Mouse (Mus musculus) naive thymus-derived CD4-positive, alpha-beta T cell, adult 2 months (primary cell): ENCODE measurements around the gene Morc3.
A peak's percentile ranks its signal among the peaks of the same experiment; 100 is the strongest.
"Not testable (repeated sequence)": the region's sequence is repeated elsewhere in the genome, so short reads cannot be mapped to it uniquely, and the experiment has no call there.

Experiments used
- DNase-seq: peaks from one replicate; pipeline ENCODE4 v3.0.0-alpha.2; 2011; ENCODE audit warnings: low read depth

Morc3 gene

DNA sequence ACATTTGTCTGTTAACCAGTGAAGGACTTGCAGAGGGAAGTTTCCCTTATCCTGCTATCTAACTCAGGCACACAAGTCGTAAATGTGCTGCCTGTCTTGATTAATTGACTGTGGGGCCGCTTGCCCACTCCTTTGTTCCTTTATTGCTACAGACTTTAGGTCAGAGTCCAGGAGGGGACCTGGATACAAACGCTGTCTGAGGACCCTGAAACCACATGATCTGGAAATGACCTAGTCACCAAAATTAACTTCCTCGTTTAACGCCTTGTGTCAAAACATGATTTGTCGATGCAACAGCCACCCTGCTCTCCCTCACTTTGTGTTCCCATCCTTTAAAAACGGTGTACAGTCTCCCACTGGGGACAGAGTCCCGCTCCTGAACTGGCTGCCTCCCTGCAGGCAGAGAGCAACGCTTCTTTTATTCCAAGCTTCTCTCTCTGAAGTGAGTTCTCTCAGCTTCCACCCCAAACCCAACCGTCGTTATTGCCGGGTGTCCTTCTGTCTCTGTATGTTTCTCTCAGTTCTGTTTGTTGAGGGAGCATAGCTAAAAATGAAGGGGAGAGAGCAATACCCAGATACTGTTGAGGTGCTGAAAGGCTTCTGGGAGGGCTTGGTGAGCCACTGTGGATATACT is 13.1 kb upstream of the Morc3 start:
- no peak for DNase-seq

DNA sequence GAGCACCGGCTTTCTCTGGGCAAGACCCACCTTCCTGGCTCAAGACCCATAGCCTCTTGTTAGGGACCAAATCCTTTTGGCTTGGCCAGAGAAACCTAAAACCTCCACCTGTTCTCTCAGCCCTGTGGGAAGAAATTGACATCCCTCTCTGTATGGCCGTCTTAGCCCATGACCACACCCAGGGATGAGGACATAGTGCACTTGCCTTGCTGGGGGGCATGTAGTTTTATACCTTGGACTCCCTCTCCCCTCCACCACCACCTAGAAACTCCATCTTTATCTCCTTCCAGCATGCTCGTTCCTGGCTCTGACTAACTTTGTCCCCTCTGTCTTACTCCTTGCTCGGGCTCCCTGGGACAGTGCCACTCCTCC is 12.6 kb upstream of the Morc3 start:
- no peak for DNase-seq

DNA sequence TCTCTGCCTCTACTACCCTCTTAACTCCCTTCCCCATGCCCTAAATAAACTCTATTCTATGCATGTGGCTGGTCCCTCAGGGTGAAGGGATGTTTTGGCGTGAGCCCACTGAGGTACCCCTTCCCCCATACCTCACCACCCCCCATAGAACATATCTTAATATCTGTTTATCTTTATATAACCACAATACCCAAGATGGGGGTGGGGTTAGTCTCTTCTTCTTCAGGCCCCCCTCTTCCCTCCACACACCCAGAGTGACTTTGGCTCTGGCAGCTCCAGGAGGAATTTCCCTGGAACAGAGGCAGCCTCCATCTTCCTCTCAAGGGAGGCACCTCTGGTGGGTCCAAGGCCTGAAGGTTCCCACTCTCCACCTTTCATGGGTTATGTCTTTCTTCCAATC is 11.9 kb upstream of the Morc3 start:
- no peak for DNase-seq

DNA sequence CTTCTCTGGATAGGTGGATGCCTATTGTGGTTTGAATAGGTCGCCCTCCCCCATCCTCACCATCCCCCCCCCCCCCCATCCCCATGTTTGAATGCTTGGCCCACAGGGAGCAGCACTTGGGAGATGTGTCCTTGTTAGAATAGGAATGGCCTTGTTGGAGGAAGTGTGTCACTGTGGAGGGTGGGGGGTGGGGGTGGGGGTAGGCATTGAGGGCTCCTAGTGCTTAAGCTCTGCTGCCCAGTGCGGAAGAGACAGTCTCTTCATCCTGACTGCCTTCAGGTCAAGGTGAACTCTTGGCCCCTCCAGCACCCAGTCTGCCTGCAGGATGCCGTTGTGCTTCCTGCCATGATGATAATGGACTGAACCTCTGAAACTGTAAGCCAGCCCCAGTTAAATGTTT is 10.2 kb upstream of the Morc3 start:
- DNase-seq, result no peak

DNA sequence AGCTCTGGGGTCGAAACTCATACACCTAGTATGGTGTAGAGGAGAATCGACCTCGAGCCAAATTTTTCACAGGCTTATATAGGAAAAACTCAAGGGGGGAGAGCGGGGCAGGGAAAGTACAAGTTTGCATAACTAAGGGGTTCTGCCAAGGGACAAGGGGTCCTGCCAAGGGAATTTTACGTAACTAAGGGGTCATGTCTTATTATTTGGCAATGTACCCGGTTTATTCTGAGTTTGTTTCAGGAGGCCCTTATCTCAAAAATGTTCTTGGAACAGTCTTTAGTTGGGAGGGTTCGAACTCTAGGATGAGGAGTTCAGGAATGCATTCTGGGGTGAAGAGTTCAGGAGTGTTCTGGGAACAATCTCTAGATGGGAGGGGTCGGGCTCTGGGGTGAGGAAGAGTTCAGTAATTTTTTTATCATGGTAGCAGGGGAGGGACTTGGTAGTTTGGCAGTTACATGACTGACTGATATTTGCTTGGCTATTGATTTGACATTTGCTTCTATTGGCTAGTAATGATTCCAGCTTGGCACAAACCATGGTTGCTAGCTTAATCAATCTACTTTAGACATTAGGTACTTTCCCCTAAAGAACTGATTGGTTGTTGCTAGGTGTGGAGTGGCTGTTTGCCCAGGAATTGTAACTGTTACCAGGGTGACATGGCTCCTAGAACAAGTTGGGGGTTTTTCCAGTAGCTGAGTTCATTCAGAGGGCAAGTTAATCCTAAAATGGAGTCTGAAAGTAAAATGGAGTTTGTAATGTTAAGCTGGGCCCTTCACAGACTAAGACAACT is 9.3 kb upstream of the Morc3 start:
- DNase-seq, result not testable (repeated sequence)

DNA sequence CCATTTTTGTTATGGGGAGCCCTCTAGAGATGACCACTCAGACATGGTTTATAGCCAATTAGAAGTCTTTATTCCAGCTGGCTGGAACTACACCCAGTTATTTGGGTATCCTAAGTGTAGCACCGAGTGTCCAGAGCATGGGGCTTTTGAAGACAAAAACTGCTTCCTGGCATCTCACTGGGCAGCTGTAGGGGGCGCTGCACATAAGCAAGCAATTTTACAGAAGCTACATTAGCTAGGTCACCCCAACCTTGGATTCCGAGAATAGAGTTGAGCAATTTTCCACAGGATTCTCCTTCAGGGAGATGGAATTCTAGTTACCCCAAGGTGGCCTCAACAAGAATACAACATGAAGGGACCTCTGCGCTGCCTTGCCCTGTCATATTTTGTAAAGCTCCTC is 7.1 kb upstream of the Morc3 start:
- peak; percentile 40 for DNase-seq

DNA sequence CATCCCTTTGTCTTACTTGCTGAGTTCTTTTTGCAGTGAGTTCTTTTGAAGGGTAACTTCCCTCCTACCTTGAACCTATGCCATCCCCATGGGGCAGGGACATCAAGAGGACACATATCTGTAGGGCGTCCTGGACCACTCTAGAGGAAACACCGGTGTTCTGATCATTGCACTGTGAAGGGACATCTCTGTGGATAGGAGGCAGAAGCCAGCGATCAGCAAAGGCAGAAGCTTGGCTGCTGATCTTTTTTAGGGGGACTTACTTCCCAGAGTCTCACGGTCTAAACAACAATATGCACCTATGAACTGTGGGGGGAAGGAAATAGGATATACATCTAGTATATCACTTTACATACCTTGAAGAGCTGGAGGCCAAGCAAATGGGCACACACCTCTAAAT is 6.5 kb upstream of the Morc3 start:
- DNase-seq, result no peak

DNA sequence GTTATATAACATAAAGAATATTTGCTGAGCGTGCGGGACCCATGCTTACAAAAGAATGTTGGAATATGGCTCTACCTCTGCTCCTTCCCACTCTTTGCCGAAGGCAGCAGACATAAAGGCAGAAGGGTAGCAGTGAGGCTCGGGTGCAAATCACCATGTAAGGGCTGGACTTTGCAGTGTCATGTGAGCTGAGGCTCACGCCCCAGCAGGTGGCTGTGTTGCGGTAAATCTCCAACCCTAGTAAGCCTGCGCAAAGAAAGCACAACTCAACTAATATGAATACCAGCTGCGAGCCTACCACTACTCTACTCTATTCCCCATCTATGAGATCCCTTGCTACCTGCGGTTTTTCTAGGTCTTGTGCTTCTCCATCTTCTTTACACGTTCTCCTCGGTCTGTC is 5.9 kb upstream of the Morc3 start:
- no peak for DNase-seq

DNA sequence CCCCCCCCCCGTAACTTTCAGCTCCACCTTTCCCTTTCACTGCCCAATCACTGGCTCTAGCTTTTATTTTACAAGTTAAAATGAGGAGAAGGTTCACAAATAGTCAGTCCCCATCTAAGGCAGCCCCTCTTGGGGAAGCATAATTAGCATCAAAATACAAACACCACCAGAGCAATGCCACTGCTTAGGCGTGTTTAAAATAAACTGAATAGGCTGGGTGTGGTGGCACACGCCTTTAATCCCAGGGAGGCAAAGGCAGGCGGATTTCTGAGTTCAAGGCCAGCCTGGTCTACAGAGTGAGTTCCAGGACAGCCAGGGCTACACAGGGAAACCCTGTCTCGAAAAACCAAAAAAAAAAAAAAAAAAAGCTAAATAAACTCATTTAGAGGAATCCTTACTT is 5.4 kb upstream of the Morc3 start:
- not testable (repeated sequence) for DNase-seq

DNA sequence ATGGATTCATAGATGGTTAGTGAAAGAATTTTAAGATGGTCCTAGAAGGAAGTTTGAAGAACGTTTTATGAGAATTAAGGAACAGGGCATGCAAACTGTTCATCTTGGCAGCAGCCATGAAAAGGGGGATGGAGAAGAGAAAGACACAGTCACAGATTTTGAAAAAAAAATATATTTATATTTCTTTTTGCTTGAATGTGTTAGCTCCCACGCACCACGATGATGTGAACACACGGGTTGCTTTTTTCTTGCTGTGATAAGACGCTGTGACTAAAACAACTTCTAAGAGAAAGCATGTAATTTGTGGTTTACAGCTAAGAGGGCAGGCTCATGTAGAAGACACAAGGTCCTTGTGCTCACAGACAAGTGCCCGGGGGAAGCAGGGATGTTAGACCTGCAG is 5.0 kb upstream of the Morc3 start:
- DNase-seq, result no peak

DNA sequence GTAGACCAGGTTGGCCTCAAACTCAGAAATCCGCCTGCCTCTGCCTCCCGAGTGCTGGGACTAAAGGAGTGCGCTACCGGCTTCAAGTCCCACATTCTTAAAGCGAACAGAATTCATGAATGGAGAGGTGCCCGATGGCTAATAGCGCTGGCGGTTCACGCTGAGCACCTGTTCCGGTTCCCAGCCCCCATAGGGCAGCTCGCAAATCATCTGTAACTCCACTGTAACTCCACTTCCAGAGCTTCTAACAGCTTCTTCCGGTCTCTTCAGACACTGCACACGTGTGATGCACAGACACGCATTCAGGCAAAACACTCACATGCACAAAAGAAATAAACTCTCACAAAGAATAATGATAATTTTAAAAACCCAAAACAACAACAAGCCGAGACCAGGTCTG is 2.4 kb upstream of the Morc3 start:
- DNase-seq, result no peak

DNA sequence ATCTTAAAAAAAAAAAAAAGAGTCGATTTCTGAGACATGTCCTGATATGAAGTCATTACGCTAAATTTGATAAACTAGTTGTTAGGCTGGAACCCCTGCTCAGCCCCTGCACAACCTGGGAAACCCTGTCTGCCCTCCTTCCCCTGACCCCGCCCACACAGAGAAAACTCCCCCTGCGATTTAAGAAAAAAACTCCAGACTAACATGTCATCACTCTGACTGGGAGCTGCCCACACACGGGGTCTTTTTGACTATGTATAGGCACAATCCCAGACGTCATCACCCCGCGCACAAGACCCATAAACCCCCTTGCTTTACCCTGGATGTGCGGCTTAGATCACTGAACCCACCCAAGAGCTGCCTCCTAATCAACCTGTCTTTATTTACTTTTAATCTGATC is 1.9 kb upstream of the Morc3 start:
- no peak for DNase-seq

DNA sequence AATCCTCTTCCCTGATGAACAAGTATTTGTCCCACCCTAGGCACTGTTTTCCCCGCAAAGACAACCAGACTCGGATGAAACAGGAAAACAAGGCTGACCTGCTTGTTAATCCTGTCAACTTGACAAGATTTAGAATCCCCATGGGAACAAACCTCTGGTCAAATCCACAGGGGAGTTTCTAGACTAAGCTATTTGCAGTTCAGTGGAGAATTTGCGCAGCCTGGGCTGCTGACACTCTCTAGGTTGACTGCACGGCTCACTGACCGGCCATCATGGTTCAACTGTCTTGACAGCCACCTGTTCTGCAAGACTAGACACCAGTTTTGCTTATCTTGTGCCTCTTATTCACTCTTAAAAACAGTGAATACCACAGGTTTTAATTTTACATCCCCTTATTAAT is 1.0 kb upstream of the Morc3 start:
- DNase-seq, result no peak

DNA sequence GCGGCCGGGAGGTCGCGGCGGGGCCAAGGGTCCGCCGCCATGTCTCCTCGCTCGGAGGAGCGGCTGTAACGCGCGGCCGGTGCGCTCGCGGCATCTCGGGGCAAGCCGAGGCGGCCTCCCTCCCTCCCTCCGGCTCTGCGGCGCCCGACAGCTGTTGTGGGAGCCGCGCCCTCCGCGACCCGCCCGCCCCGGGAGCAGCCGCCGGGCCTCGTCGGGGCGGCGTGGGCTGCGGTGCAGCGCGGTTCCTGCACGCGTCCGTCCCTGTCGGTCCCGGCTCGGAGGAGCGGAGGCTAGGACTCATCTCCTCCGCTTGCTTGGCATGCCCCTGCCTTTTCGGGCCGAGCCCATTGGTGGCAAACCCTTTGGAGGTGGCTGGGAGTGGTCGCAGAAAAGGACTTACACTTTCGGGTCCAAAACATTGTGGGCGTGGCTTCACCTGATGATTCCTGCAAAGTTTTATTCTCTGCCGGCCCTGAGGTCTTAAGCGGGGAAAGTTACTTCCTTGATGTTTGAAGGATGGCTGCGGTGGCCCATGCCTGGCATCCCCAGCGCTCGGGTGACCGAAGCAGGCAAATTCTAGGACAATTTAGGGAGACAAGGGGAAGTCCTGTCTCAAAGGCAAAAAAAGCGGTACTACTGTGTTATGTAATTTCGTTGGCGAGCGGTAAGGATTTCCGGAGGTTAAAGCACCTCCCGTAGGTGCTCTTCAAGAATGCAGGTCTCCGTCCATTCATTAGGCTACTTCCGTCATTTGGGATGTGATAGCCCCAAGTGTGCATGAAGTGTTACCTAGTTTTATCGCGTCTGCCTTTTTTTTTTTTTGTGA is 743 bp downstream of the Morc3 start:
- DNase-seq, result peak; percentile 66

DNA sequence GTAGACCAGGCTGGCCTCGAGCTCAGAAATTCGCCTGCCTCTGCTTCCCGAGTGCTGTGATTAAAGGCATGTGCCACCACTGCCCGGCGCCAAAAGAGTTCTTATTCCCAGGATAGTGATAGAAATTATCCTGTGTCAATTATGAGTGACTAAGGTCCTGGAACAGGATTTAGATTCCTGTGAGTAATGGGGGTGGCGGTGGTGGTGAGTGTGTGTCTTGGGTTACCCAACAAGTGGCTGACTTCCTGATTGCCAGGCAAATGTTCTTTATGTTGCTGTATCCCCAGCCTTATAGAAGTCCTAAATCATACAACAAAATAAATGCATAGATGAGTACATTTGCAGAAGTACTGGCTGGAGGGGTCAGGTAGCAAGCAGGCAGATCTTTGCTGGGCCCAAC is 1.6 kb downstream of the Morc3 start:
- no peak for DNase-seq

DNA sequence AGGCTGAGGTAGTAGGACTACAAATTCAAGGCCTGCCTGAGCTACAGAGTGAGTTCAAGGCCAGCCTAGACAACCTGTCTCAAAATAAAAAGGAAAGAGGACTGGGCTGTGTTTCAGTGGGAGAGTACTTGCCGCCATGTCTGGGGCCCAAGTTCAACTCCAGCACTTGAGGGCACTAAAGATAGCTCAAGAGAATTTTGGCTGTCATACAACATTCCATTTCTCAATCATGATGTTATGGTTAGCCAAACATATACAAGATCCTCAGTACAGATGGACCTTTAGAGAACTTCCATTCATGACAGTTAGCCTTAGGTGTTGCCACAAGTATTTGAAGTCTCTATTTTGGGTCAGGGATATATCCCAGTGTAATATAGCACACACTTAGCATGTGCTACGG is 2.2 kb downstream of the Morc3 start:
- DNase-seq, result no peak

DNA sequence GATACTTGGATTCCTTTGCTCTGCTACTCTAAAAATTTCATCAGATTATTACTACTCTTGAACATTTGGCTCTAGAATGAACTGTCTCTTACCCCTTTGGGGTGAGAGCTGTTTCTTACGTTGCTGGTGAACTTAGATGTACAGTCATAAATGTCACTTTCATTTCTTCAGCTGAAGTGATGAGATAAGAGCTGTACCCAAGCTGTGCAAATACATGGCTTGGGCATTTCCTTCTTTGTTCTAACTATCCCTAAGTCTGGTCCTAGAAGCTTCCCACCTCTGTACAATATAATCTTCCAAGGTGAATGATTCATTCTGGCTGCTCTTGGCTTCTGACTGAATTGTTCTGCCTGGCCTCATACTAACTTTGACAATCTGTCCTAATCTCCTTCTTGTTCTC is 7.1 kb downstream of the Morc3 start:
- no peak for DNase-seq

DNA sequence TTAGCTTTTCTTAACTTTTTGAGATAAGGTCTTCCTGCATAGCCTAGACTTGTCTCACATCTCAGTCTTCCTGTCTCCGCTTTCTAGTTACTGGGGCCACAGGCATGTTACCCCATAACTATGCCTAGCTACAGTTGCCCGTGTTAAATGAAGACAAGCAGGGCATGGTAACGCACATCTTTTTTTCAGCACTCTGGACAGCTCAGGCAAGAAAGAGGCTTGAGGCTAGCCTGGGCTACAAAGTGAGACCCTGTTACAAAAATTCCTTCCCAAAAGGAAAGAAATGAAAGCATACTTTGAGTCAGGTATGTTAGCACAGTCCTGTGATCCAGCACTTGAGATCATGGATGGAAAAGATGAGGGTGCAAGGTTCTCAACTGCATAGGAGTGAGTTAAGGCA is 18.6 kb downstream of the Morc3 start:
- DNase-seq, result no peak

DNA sequence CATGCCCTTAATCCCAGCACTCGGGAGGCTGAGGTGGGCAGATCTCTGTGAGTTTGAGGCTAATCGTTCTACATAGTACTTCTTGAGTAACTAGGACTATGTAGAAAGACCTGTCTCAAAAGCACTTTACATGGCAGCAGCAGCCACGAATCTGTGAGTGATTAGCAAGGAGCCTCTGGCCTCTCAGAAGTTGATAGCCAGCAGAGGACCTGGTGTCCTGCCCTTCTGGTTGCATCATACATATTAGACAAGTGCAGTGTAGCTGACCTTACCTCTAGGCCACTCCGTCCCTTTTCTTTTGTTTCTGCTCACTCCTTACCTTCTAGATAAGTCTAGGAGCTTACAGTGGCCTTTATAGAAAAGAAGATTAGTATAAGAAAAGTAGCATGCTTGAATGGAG is 28.0 kb downstream of the Morc3 start:
- DNase-seq, result no peak

DNA sequence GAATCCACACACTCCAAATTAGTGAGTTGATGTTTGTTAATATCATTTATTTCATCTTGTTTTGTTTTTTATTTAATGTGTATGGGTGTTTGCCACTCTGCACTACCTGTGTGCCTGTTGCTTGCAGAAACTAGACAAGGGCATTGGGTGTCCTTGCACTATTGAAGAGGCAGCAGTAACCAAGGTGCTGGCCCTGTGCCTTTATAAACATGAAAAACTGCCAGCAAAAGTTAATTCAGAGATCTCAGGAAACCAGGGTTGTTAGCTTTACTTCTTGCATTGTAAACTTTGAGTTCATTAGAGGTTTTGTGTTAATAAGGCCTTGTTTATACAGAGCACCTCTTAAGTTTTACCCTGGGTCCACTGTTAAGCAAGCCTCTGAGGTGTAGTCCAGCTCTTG is 28.8 kb downstream of the Morc3 start:
- DNase-seq, result no peak

DNA sequence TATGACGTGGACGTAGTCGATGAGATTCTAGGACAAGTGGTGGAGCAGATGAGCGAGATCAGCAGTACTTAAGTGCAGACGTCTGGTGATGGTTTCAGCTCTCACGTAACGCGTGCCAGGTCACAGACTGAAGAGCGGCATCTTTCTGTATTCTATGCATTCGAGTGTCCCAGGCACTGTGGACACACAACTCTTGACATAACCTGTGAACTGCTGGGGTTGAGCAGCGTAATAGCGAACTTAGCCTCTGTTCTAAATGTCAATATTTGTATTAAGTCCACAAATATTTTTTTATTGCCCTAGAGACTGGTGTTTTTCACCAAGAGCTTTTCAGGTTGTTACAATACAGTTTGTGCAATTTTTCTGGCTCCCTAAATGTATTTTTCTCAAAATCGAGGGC is 42.9 kb downstream of the Morc3 start:
- no peak for DNase-seq

DNA sequence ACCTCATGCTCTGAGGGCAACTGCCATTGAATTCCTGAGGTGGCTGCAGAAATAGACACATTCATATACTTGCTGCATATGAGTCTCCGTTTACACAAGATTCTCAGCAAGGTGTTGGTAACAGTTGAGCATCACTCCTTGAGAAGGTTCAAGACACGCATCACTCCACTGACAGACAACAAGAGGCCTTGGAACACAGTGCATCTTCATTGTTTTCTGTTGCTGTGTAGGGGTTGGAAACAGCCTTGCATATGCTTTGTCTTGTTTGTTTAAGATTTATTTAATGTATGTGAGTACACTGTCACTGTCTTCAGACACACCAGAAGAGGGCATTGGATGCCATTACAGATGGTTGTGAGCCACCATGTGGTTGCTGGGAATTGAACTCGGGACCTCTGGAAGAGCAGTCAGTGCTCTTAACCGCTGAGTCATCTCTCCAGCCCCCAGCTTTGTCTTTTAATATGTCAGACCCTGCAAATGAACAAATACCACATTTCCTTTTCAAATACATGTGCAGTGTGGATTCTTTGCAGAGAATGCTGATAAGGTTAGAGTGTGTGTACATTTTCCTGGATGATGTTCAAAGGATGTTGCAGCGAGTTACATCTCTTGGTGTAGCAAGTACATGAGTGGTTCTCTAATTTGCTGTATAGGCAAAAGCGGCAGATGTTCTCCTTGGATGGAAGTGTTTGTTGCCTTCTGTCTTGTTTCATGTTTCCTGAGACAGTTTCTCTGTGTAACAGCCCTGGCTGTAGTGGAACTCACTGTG is 45.9 kb downstream of the Morc3 start:
- DNase-seq, result no peak
